Mouse (Mus musculus) G1E (cell line): Measurements from ENCODE around the gene Stard13. TPM values are rescaled to one million over a fixed set of nuclear protein-coding genes. Genes with fewer than 3 reads are reported as not detected.

Source experiments
- ATAC-seq: 2 replicates; pipeline ENCODE4 v1.8.0; 2016; ENCODE audit warnings: mild to moderate bottlenecking; ENCODE audit not compliant: insufficient number of reproducible peaks, poor library complexity, low FRiP score, severe bottlenecking; ENCODE audit errors: extremely low read depth
- DNase-seq: peaks from one replicate; pipeline ENCODE4 v3.0.0; 2012; ENCODE audit warnings: low spot score
- H3K27me3 ChIP-seq: 2 replicates; pipeline ENCODE4 v1.6.1; 2012; ENCODE audit warnings: mild to moderate bottlenecking, low read length, inconsistent platforms; ENCODE audit not compliant: insufficient read depth
- H3K36me3 ChIP-seq: replicated peaks from 2 replicates; pipeline ENCODE3; 2012; ENCODE audit warnings: mild to moderate bottlenecking, inconsistent platforms
- H3K4me1 ChIP-seq: 2 replicates; pipeline ENCODE4 v1.6.1; 2012; ENCODE audit warnings: low read depth, low read length, inconsistent platforms, mixed read lengths; ENCODE audit not compliant: insufficient read depth
- H3K4me3 ChIP-seq: 2 replicates; pipeline ENCODE4 v1.5.1; 2012; ENCODE audit warnings: low read depth, mild to moderate bottlenecking, inconsistent platforms, low read length, moderate library complexity, mixed read lengths
- H3K9me3 ChIP-seq: replicated peaks from 2 replicates; pipeline ENCODE4 v1.6.1; 2012; ENCODE audit warnings: inconsistent platforms
- CTCF ChIP-seq: IDR thresholded peaks from 2 replicates; pipeline ENCODE4 v1.5.1; 2012; ENCODE audit warnings: low read depth, low read length, inconsistent platforms, mixed read lengths
- GATA1 ChIP-seq: IDR thresholded peaks from 2 replicates; pipeline ENCODE4 v1.6.1; 2012; ENCODE audit warnings: borderline replicate concordance, low read length, inconsistent platforms, mixed read lengths
- GATA2 ChIP-seq: IDR thresholded peaks from 2 replicates; pipeline ENCODE4 v1.6.1; 2012; ENCODE audit warnings: low read depth, low read length, inconsistent platforms, borderline replicate concordance
- POLR2AphosphoS5 ChIP-seq: IDR thresholded peaks from 2 replicates; pipeline ENCODE4 v1.6.1; 2012; ENCODE audit warnings: low read depth, low read length, inconsistent platforms; ENCODE audit not compliant: insufficient replicate concordance
- TAL1 ChIP-seq: conservative IDR thresholded peaks from 2 replicates; pipeline ENCODE4 v1.6.1; 2012; ENCODE audit warnings: low read depth, low read length, inconsistent platforms, mixed read lengths
- polyA plus RNA-seq: library from polyadenylated mRNA; stranded (reverse); fragments of >175 nt; gene quantifications from 2 replicates; pipeline ENCODE4 v1.2.3, GENCODE M21; 2012
- total RNA-seq, 2 experiments: library from RNA; stranded (forward) in 1 of 2; stranded (reverse) in 1 of 2; fragments of 200-1000 nt in 1 of 2; fragments of >200 nt in 1 of 2; fragmentation: Nextera tagmentation in 1 of 2; gene quantifications; 2 replicates each; pipeline ENCODE4 v1.2.3; 2014 to 2017

Gene Stard13
- total and polyA plus RNA-seq, 3 experiments = 0.05 TPM; not detected in 2

DNA sequence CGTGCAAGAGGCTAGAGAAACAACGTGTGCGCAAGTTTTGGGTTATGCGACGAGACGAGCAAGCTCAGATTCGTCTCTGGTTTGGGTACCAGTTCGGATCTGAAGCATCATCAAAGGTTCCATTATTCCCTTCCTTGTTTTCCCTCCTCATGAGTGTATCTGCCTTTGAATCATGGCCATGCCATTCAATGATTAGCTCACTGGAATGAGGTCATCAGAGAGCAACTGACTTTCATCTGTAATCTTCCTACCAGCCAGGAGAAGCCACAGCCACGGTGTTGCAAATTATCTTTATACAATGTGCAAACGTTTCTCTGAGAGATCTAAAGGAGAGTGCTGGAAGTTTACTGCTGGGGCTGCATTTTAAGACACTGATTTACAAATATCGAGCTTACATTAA is 46.3 kb downstream of the Stard13 start:
- no peak for TF ChIP-seq CTCF
- TF ChIP-seq GATA1 = no peak
- no peak for TF ChIP-seq POLR2AphosphoS5
- no peak for TF ChIP-seq GATA2
- no peak for TF ChIP-seq TAL1
- H3K27me3 ChIP-seq = no peaks in the 10 kb centered on the region
- no peak for ATAC-seq
- no peaks in the 10 kb centered on the region for H3K36me3 ChIP-seq
- H3K9me3 ChIP-seq = peaks cover 10% of the 10 kb centered on the region
- H3K4me1 ChIP-seq = no peaks in the 10 kb centered on the region
- no peak overlapping the region for H3K4me3 ChIP-seq
- DNase-seq = no peak

DNA sequence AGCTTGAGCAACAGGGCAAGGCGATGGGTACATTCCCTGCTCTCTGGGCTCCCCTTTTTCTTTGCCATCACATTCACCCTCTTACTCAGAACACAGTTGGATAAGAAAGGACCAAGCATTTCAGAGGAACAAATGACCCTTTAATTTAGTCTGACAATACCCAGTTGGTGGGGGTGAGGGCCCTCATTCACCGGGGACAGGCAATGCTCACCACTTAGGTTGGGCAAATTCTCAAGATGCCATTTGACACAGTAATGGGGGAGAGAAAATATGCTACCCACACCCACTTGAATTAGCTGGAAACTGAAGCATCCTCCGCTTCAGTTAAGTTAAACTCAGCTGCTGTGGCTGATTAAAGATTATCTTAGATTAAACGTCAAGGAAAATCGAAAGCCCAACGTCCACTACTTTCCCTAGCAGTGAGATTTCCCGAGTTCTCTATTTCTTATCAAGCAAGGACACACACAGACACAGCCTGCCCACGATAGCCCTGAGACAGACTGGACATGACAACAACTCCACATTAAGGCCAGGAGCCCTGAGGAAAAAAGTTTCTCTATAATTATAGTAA is 48.3 kb downstream of the Stard13 start:
- no peak overlapping the region for H3K4me3 ChIP-seq
- H3K9me3 ChIP-seq = peaks cover 13% of the 10 kb centered on the region
- H3K36me3 ChIP-seq = no peaks in the 10 kb centered on the region
- DNase-seq (no peak), ATAC-seq (no peak)
- H3K4me1 ChIP-seq = no peaks in the 10 kb centered on the region
- no peak for TF ChIP-seq CTCF
- TF ChIP-seq TAL1 = no peak
- TF ChIP-seq GATA1 = no peak
- no peak for TF ChIP-seq GATA2
- TF ChIP-seq POLR2AphosphoS5 = no peak
- no peaks in the 10 kb centered on the region for H3K27me3 ChIP-seq

DNA sequence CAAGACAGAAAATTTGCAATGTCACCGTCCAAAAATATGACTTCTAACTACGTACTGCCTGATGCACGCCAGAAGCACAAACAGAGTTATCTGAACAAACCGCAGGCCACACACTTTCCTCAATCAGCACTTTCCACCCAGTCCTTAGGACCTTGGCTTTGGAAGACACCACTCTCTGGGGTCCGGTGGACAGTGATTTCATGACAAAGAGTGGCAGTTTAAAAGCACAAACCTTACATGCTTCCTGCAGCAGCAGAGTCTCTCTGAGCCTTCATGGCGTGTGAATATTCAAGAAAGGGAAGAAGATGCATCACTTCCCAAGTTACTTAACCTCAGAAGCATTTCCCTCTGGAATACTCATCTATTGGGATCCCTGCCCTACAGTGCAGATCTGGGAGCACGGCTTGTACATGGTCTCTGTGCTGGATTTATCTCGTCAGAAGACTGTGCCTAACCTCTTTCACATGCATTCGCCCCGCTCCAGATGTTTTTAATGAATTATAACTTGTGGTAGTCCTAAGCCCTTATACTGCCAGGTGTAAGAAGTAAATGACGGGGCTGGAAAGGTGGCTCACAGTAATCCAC is 49.9 kb downstream of the Stard13 start:
- TF ChIP-seq CTCF (no peak), GATA2 (no peak), POLR2AphosphoS5 (no peak), GATA1 (no peak), TAL1 (no peak)
- Histone ChIP-seq H3K36me3 (no peaks in the 10 kb centered on the region), H3K4me1 (no peaks in the 10 kb centered on the region), H3K27me3 (no peaks in the 10 kb centered on the region), H3K4me3 (no peak overlapping the region), H3K9me3 (peaks cover 9% of the 10 kb centered on the region; the same call in 1 of the 2 replicates)
- ATAC-seq = no peak
- DNase-seq = no peak

DNA sequence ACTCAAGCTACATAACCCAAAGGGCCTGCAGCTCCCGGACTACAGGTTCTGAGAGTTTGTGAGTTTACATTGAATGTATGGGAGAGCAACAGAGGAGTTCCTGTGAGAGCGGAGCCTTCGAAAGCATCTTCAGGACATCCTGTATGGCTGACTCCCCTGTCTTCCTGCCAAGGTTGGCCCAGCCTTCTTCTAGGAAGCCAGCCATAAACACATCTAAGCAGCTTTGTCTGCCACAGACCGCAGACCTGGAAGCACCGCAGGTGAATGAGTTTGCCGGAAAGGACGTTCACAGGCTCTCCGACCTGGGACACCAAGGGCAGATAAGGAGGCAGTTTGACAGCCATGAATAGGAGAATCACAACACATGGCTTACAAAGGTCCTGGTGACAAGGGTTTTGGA is 52.3 kb downstream of the Stard13 start:
- DNase-seq (no peak), ATAC-seq (no peak)
- Histone ChIP-seq H3K4me1 (no peaks in the 10 kb centered on the region), H3K4me3 (no peak overlapping the region), H3K36me3 (no peaks in the 10 kb centered on the region), H3K9me3 (0 out of 2 replicates have a peak, but pooled peaks cover 6% of the 10 kb centered on the region), H3K27me3 (no peaks in the 10 kb centered on the region)
- no peak for TF ChIP-seq TAL1
- TF ChIP-seq GATA1 = no peak
- TF ChIP-seq GATA2 = no peak
- no peak for TF ChIP-seq CTCF
- no peak for TF ChIP-seq POLR2AphosphoS5

DNA sequence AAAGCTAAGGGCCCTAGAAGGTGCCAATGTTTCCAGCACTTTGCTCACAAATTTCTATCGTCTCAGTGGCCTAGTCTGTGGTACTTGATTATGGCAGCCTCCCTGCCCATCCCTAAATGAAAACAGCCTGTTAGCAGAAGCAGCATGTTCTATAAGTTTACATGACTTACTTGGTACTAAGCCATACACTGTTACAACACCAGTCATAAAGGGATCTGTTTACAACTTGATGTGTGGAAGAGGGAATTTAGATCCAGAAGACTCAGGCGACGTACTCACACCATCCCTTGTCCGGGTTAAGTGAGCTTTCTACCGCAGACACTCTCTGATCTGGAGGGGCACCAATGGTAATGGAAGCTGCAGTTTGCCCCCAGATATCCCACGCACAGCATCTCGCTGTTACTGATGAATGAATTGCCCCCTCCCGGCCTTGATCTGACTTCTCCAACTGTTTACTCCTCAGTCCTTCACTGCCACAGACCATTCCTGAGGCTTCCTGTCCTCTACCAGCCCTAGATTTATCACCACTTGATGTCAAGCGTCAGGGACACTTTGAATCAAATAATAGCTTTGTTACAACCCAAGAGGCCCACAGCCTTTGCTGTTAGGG is 53.4 kb downstream of the Stard13 start:
- ATAC-seq (no peak), DNase-seq (no peak)
- Histone ChIP-seq H3K9me3 (peaks cover 10% of the 10 kb centered on the region; the same call in 1 of the 2 replicates), H3K27me3 (no peaks in the 10 kb centered on the region), H3K4me1 (no peaks in the 10 kb centered on the region), H3K4me3 (no peak overlapping the region), H3K36me3 (no peaks in the 10 kb centered on the region)
- TF ChIP-seq POLR2AphosphoS5 (no peak), TAL1 (no peak), GATA2 (no peak), GATA1 (no peak), CTCF (no peak)

DNA sequence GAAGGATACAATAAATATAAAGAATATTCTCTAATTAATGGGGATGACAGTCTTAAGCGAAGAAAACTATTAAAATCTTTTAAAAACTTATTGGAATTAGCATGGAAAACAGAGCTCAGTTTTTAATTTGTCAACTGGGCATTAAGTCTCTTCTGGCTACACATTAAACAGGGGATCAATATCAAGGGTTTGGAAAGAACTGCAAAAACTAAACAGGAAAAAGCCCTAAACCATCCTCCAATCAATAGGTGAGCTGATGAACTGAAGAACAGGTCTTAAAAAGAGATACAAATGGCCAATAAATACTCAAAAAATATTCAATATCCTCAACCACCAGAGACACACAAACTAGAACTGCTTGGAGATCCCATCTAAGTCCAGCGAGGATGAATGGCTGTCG is 56.5 kb downstream of the Stard13 start:
- ATAC-seq (no peak), DNase-seq (no peak)
- Histone ChIP-seq H3K27me3 (no peaks in the 10 kb centered on the region), H3K9me3 (peaks cover 15% of the 10 kb centered on the region), H3K4me1 (no peaks in the 10 kb centered on the region), H3K4me3 (no peak overlapping the region), H3K36me3 (no peaks in the 10 kb centered on the region)
- TF ChIP-seq CTCF (no peak), TAL1 (no peak)
